Mouse (Mus musculus) liver, embryonic 12.5 days (tissue): ENCODE measurements around the gene Hps3. TPM values are rescaled to one million over a fixed set of nuclear protein-coding genes. Genes with fewer than 3 reads are reported as not detected.
"Not testable (repeated sequence)": the region's sequence is repeated elsewhere in the genome, so short reads cannot be mapped to it uniquely, and the experiment has no call there.

Source experiments
- ATAC-seq: fragments of 200-750 bp; cut with Nextera tagmentation; 2 replicates; pipeline ENCODE4 v1.8.0; 2017; ENCODE audit warnings: moderate number of reproducible peaks, mild to moderate bottlenecking, moderate library complexity
- H3K27ac ChIP-seq: fragments of 300-500 bp; sonication (generic); 2 replicates; pipeline ENCODE4 v1.5.1; 2016; ENCODE audit warnings: mild to moderate bottlenecking
- H3K27me3 ChIP-seq: fragments of 300-500 bp; sonication (generic); replicated peaks from 2 replicates; pipeline ENCODE4 v1.6.1; 2016; ENCODE audit warnings: mild to moderate bottlenecking, moderate library complexity
- H3K36me3 ChIP-seq: fragments of 300-500 bp; sonication (generic); 2 replicates; pipeline ENCODE4 v1.6.1; 2016; ENCODE audit warnings: mild to moderate bottlenecking, moderate library complexity
- H3K4me1 ChIP-seq: fragments of 300-500 bp; sonication (generic); 2 replicates; pipeline ENCODE4 v1.6.1; 2016
- H3K4me2 ChIP-seq: fragments of 300-500 bp; sonication (generic); 2 replicates; pipeline ENCODE4 v1.6.1; 2016; ENCODE audit warnings: mild to moderate bottlenecking, moderate library complexity
- H3K4me3 ChIP-seq: fragments of 300-500 bp; sonication (generic); 2 replicates; pipeline ENCODE4 v1.5.1; 2016; ENCODE audit warnings: mild to moderate bottlenecking, moderate library complexity
- H3K9ac ChIP-seq: fragments of 300-500 bp; sonication (generic); 2 replicates; pipeline ENCODE4 v1.6.1; 2016; ENCODE audit warnings: mild to moderate bottlenecking, moderate library complexity
- H3K9me3 ChIP-seq: fragments of 300-500 bp; sonication (generic); replicated peaks from 2 replicates; pipeline ENCODE4 v1.6.1; 2016; ENCODE audit warnings: mild to moderate bottlenecking, moderate library complexity
- WGBS: fragments of 180-500 bp; shearing (Covaris S2); methylation state at CpG from one replicate; pipeline ENCODE4 v1.1.7; 2016; ENCODE audit not compliant: insufficient replicate concordance; 5-methylcytosine and 5-hydroxymethylcytosine counted together
- polyA plus RNA-seq: library from polyadenylated mRNA; unstranded; fragments of >200 nt; fragmentation: Nextera tagmentation; extraction: Ambion mirVana; gene quantifications from 2 replicates; pipeline ENCODE4 v1.2.1, GENCODE M21; 2016

The Hps3 gene
- 9.0 and 9.1 TPM in 2 replicates for polyA plus RNA-seq

GRCm38 (mm10) chr3:20034719-20035404 is at the start of gene Hps3:
Hps3 (minus strand) TSS chr3:20035315.
- H3K9me3 ChIP-seq, result no peaks in the 10 kb centered on the region
- under 1% methylated on average over 47 of the region's 47 CpGs for WGBS
- H3K4me2 ChIP-seq, result peak within 1 kb of the TSS; percentile 86
- no peaks in the 10 kb centered on the region for H3K27me3 ChIP-seq
- peak within 1 kb of the TSS; percentile 68 for H3K4me3 ChIP-seq
- ATAC-seq, result peak; percentile 100
- H3K27ac ChIP-seq, result peak within 1 kb of the TSS; percentile 68
- peaks cover 19% of the 10 kb centered on the region for H3K4me1 ChIP-seq
- peak within 1 kb of the TSS; percentile 62 for H3K9ac ChIP-seq
- H3K36me3 ChIP-seq, result peaks cover 3% of the 10 kb centered on the region; the same call in 1 of the 2 replicates

- no peaks in the 10 kb centered on the region for H3K4me1 ChIP-seq
- ATAC-seq, result no peak
- no peaks in the 10 kb centered on the region for H3K9me3 ChIP-seq
- no peak overlapping the region for H3K27ac ChIP-seq
- H3K4me3 ChIP-seq, result no peak overlapping the region
- no peaks in the 10 kb centered on the region for H3K27me3 ChIP-seq
- H3K4me2 ChIP-seq, result no peak overlapping the region
- H3K36me3 ChIP-seq, result peaks cover 39% of the 10 kb centered on the region
- WGBS, result 69% methylated on average over 3 of the region's 3 CpGs
- H3K9ac ChIP-seq, result no peak overlapping the region
Measured at GRCm38 (mm10) chr3:20082161-20082560, 47.0 kb upstream of the Hps3 start.

- Histone ChIP-seq H3K9me3 (no peaks in the 10 kb centered on the region), H3K27me3 (no peaks in the 10 kb centered on the region), H3K4me3 (no peak overlapping the region), H3K4me1 (no peaks in the 10 kb centered on the region), H3K36me3 (peaks cover 38% of the 10 kb centered on the region), H3K27ac (no peak overlapping the region), H3K4me2 (no peak overlapping the region), H3K9ac (no peak overlapping the region)
- ATAC-seq, result no peak; the same call in 1 of the 2 replicates
- WGBS, result 66% methylated on average over 11 of the region's 11 CpGs
Measured at GRCm38 (mm10) chr3:20076145-20077053, 41.3 kb upstream of the Hps3 start.

DNA sequence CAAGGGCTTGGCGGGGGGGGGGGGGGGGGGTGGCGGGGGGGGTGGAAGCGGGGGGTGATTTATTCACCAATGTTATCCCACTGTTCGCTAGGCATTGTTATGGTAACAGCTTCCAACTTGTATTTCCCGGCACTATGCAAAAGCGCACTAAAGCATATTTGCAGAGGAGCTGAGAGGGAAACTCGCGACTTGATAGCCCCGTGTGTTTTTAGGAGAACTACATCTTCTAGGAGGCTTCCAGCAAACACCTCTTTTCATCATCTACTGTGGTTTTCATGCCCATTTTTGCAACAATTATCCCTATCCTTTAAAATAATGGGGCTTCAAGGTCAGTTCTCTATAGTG is 23.1 kb upstream of the Hps3 start:
- ATAC-seq, result no peak
- H3K9me3 ChIP-seq, result no peaks in the 10 kb centered on the region
- H3K9ac ChIP-seq, result peak overlapping the region; percentile 76
- H3K4me3 ChIP-seq, result peak overlapping the region; percentile 86
- H3K4me1 ChIP-seq, result peaks cover 13% of the 10 kb centered on the region
- no peak overlapping the region for H3K27ac ChIP-seq
- WGBS, result under 1% methylated on average over 6 of the region's 9 CpGs
- H3K27me3 ChIP-seq, result no peaks in the 10 kb centered on the region
- peak overlapping the region; percentile 77 for H3K4me2 ChIP-seq
- peaks cover 16% of the 10 kb centered on the region for H3K36me3 ChIP-seq

- peak; percentile 100 for ATAC-seq
- WGBS, result under 1% methylated on average over 51 of the region's 54 CpGs
- H3K9ac ChIP-seq, result peak within 1 kb of the TSS; percentile 76
- peak within 1 kb of the TSS; percentile 66 for H3K27ac ChIP-seq
- H3K27me3 ChIP-seq, result no peaks in the 10 kb centered on the region
- H3K9me3 ChIP-seq, result no peaks in the 10 kb centered on the region
- peaks cover 10% of the 10 kb centered on the region for H3K36me3 ChIP-seq
- peak within 1 kb of the TSS; percentile 86 for H3K4me3 ChIP-seq
- H3K4me2 ChIP-seq, result peak within 1 kb of the TSS; percentile 77
- peaks cover 13% of the 10 kb centered on the region for H3K4me1 ChIP-seq
Measured at GRCm38 (mm10) chr3:20057306-20058196, 22.4 kb upstream of the Hps3 start, which contains the start of gene Hltf. Hltf (plus strand) TSS chr3:20057811.

DNA sequence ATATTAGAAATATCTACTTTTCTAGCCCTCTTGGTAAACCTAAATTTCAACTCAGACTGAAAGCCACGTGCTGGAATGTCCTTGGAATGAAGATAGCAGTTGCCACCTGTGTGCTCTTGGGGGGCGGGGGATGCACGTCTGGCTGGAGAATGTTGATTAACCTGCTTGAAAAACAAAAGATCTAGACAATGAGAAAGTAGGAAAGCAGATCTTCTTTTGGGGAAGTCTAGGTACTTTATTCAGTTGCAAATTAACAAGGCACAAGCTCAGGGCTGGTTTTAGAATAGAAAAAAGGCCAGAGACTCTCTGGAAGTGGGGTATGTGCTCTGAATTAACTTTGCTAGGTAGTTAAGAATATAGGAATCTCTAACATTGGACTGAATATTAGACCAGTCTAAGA is 9.6 kb upstream of the Hps3 start:
- not testable (repeated sequence) for H3K4me1 ChIP-seq, ATAC-seq, H3K27me3 ChIP-seq, H3K27ac ChIP-seq, H3K4me3 ChIP-seq, H3K9me3 ChIP-seq, H3K9ac ChIP-seq, H3K4me2 ChIP-seq, H3K36me3 ChIP-seq
- 58% methylated on average over 3 of the region's 3 CpGs for WGBS

GRCm38 (mm10) chr3:20041461-20041860 is 6.3 kb upstream of the Hps3 start:
- H3K9ac ChIP-seq, H3K27me3 ChIP-seq, H3K9me3 ChIP-seq, H3K4me2 ChIP-seq, H3K36me3 ChIP-seq, H3K27ac ChIP-seq, H3K4me3 ChIP-seq, ATAC-seq, H3K4me1 ChIP-seq: not testable (repeated sequence)
- WGBS, result 76% methylated on average over 7 of the region's 7 CpGs

DNA sequence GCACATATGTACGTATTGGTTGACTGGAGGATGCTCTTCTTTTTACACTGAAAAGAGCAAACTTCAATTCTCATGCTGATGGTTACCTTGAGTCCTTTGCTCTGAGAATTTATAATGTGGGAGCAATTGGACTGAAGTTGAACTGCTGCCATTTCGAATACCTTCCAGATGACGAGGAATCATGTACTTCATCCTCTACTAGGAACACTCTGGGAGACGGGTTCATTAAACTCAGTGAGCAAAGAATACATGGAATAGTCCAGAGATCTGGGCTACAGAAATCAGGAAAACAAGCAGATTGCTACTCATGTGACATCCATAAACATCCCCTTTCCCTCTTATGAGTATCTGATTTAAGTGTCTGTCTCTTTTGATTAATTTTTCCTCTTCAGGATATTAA is 954 bp upstream of the Hps3 start:
- WGBS, result 71% methylated on average over 4 of the region's 4 CpGs

GRCm38 (mm10) chr3:20033761-20034718 is 1.1 kb downstream of the Hps3 start:
- peaks cover 5% of the 10 kb centered on the region; the same call in 1 of the 2 replicates for H3K36me3 ChIP-seq
- H3K9me3 ChIP-seq, result no peaks in the 10 kb centered on the region
- 9% methylated on average over 10 of the region's 10 CpGs for WGBS
- peak overlapping the region; percentile 86 for H3K4me2 ChIP-seq
- no peaks in the 10 kb centered on the region for H3K27me3 ChIP-seq
- ATAC-seq, result no peak
- peak overlapping the region; percentile 62 for H3K9ac ChIP-seq
- peak overlapping the region; percentile 68 for H3K27ac ChIP-seq
- H3K4me3 ChIP-seq, result peak overlapping the region; percentile 68
- H3K4me1 ChIP-seq, result peaks cover 19% of the 10 kb centered on the region

More for the DNA sequence above, 954 bp upstream of the Hps3 start:
- Histone ChIP-seq H3K27me3 (no peaks in the 10 kb centered on the region), H3K9ac (no peak overlapping the region), H3K27ac (no peak overlapping the region), H3K9me3 (no peaks in the 10 kb centered on the region), H3K36me3 (no peaks in the 10 kb centered on the region), H3K4me3 (no peak overlapping the region), H3K4me1 (peaks cover 19% of the 10 kb centered on the region), H3K4me2 (no peak overlapping the region)
- ATAC-seq, result no peak

GRCm38 (mm10) chr3:20030807-20031206 is 4.3 kb downstream of the Hps3 start:
- H3K4me3 ChIP-seq, result no peak overlapping the region
- peaks cover 33% of the 10 kb centered on the region for H3K36me3 ChIP-seq
- ATAC-seq, result no peak
- H3K9me3 ChIP-seq, result no peaks in the 10 kb centered on the region
- no peaks in the 10 kb centered on the region for H3K27me3 ChIP-seq
- H3K4me1 ChIP-seq, result peaks cover 19% of the 10 kb centered on the region
- H3K4me2 ChIP-seq, result no peak overlapping the region
- H3K9ac ChIP-seq, result no peak overlapping the region
- H3K27ac ChIP-seq, result no peak overlapping the region
- 75% methylated on average over 6 of the region's 6 CpGs for WGBS

GRCm38 (mm10) chr3:20028640-20029039 is 6.5 kb downstream of the Hps3 start:
- no peak for ATAC-seq
- WGBS, result 79% methylated on average over 3 of the region's 3 CpGs
- no peak overlapping the region for H3K27ac ChIP-seq
- H3K9me3 ChIP-seq, result no peaks in the 10 kb centered on the region
- H3K36me3 ChIP-seq, result peaks cover 54% of the 10 kb centered on the region
- peaks cover 4% of the 10 kb centered on the region for H3K4me1 ChIP-seq
- H3K4me3 ChIP-seq, result no peak overlapping the region
- no peak overlapping the region for H3K9ac ChIP-seq
- no peak overlapping the region for H3K4me2 ChIP-seq
- H3K27me3 ChIP-seq, result no peaks in the 10 kb centered on the region
